Mouse (Mus musculus): Measurements from ENCODE around the gene Hikeshi.

GRCm38 (mm10) chr7:89891856-89892255 lies 49.1 kb downstream of the Hikeshi start:
- no peak for TF ChIP-seq POLR2A (IDR thresholded peaks at IDR 0.05; ENCODE audit: borderline replicate concordance, insufficient read depth, low read length)
- no peak for TF ChIP-seq CTCF (IDR thresholded peaks at IDR 0.05; ENCODE audit: borderline replicate concordance, insufficient read depth, low read depth, low read length)
